Mouse (Mus musculus) hindbrain, embryonic 14.5 days (tissue): ENCODE results near the gene Noa1. TPM values are rescaled to one million over a fixed set of nuclear protein-coding genes. Genes with fewer than 3 reads are reported as not detected.

Experiments used
- ATAC-seq: fragments of 200-750 bp; cut with Nextera tagmentation; 2 replicates; pipeline ENCODE4 v1.8.0; 2017; ENCODE audit warnings: moderate number of reproducible peaks, mild to moderate bottlenecking, moderate TSS enrichment, moderate library complexity; ENCODE audit not compliant: low FRiP score
- DNase-seq: peaks from one replicate; pipeline ENCODE4 v3.0.0-alpha.2; 2015; ENCODE audit warnings: low spot score
- H3K27ac ChIP-seq: fragments of 300-500 bp; sonication (generic); 2 replicates; pipeline ENCODE4 v1.5.1; 2014; ENCODE audit warnings: mild to moderate bottlenecking, moderate library complexity
- H3K27me3 ChIP-seq: fragments of 300-500 bp; sonication (generic); 2 replicates; pipeline ENCODE4 v1.6.1; 2014; ENCODE audit warnings: mild to moderate bottlenecking, low read length, mixed read lengths; ENCODE audit not compliant: control insufficient read depth, insufficient read depth
- H3K36me3 ChIP-seq: fragments of 300-500 bp; sonication (generic); replicated peaks from 2 replicates; pipeline ENCODE4 v1.6.1; 2014; ENCODE audit not compliant: control insufficient read depth, insufficient read depth
- H3K4me1 ChIP-seq: fragments of 300-500 bp; sonication (generic); replicated peaks from 2 replicates; pipeline ENCODE4 v1.6.1; 2014; ENCODE audit warnings: antibody characterized with exemption, low read length, mixed read lengths; ENCODE audit not compliant: control insufficient read depth, insufficient read depth
- H3K4me2 ChIP-seq: fragments of 300-500 bp; sonication (generic); replicated peaks from 2 replicates; pipeline ENCODE4 v1.6.1; 2014; ENCODE audit warnings: mild to moderate bottlenecking, moderate library complexity
- H3K4me3 ChIP-seq: fragments of 300-500 bp; sonication (generic); replicated peaks from 2 replicates; pipeline ENCODE4 v1.5.1; 2014; ENCODE audit warnings: mild to moderate bottlenecking, low read length
- H3K9ac ChIP-seq: fragments of 300-500 bp; sonication (generic); 2 replicates; pipeline ENCODE4 v1.6.1; 2014
- H3K9me3 ChIP-seq: fragments of 300-500 bp; sonication (generic); 2 replicates; pipeline ENCODE4 v1.6.1; 2016; ENCODE audit warnings: low read length; ENCODE audit not compliant: control insufficient read depth
- WGBS: fragments of 180-500 bp; shearing (Covaris S2); extraction: QIAGEN DNeasy Blood & Tissue Kit; methylation state at CpG from one replicate; pipeline ENCODE4 v1.1.7; 2014; 5-methylcytosine and 5-hydroxymethylcytosine counted together
- polyA plus RNA-seq: library from polyadenylated mRNA; unstranded; fragments of >200 nt; fragmentation: Nextera tagmentation; extraction: Ambion mirVana; gene quantifications from 2 replicates; pipeline ENCODE4 v1.2.1, GENCODE M21; 2014

Noa1 gene
- polyA plus RNA-seq, 1 experiment from 2014 or later: 32.1 TPM

DNA sequence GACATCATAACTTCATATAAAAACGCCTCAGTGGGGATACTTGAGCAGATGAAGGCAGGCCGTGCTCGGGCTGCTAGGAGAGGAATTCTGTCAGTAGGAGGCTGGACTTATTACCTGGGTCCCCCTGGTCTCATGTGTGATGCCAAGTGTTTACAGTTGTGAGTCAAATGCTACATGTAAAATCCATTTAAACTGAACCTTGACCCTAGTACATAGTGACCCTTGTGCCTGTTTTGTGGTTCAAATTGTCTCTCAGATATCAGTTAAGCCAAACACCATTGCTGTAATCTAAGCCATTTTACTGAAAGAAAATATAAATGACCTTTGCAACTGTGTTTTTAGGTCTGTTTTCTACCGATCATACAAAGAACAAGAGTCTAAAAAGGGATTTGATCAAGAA lies 30.1 kb upstream of the Noa1 start:
- Histone ChIP-seq H3K9me3 (no peaks in the 10 kb centered on the region), H3K4me1 (no peaks in the 10 kb centered on the region), H3K4me3 (no peak overlapping the region), H3K36me3 (peaks cover 99% of the 10 kb centered on the region), H3K27me3 (no peaks in the 10 kb centered on the region), H3K9ac (no peak overlapping the region), H3K4me2 (no peak overlapping the region), H3K27ac (no peak overlapping the region)
- 95% methylated on average over 4 of the region's 4 CpGs for WGBS
- DNase-seq (no peak), ATAC-seq (no peak)

DNA sequence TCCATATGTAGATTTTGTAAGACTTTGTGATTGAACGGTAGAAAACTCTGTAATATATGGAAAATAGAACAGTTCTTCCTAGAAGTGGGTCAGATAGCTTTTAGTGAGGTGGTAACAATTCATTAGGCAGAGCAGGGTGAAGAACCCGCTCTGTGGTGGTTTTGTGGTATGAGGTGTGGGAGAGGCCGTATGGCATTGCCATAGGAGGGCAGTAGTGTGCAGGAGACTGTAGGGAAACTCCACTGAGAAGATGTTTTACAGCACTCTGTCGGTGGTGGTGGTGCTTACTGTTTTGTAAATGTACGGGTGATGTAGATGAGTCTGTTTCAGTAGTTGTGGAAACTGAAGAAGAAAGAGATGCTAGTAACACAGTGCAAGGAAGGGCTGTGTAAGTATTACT lies 20.3 kb upstream of the Noa1 start:
- no peaks in the 10 kb centered on the region for H3K4me1 ChIP-seq
- no peaks in the 10 kb centered on the region for H3K27me3 ChIP-seq
- H3K27ac ChIP-seq: no peak overlapping the region
- DNase-seq (no peak), ATAC-seq (no peak)
- H3K4me2 ChIP-seq: no peak overlapping the region
- no peak overlapping the region for H3K9ac ChIP-seq
- H3K9me3 ChIP-seq: no peaks in the 10 kb centered on the region
- WGBS: 79% methylated on average over 5 of the region's 5 CpGs
- no peak overlapping the region for H3K4me3 ChIP-seq
- H3K36me3 ChIP-seq: peaks cover 95% of the 10 kb centered on the region

GRCm38 (mm10) chr5:77324936-77325335 lies 15.1 kb upstream of the Noa1 start:
- H3K36me3 ChIP-seq: peaks cover 98% of the 10 kb centered on the region
- DNase-seq: no peak
- H3K4me2 ChIP-seq: no peak overlapping the region
- H3K9me3 ChIP-seq: no peaks in the 10 kb centered on the region
- H3K27me3 ChIP-seq: no peaks in the 10 kb centered on the region
- ATAC-seq: no peak
- H3K4me3 ChIP-seq: no peak overlapping the region
- H3K4me1 ChIP-seq: no peaks in the 10 kb centered on the region
- no peak overlapping the region for H3K27ac ChIP-seq
- WGBS: 93% methylated on average over 1 of the region's 1 CpGs
- no peak overlapping the region for H3K9ac ChIP-seq

DNA sequence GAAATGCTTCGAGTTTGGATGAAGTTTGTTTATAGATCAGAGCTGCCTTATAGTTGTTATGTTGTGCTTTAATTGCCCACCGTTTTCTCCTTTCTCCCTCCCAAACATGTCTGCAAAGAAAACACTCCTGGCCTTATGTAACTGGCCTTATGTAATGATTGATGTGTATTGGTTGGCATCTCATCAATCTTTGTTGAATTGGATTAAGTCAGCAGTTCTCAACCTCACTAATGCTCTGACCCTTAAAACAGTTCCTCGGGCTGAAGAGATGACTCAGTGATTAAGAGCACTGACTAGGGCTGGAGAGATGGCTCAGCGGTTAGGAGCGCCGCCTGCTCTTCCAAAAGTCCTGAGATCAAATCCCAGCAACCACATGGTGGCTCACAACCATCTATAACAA lies 5.1 kb upstream of the Noa1 start:
- Histone ChIP-seq H3K9me3 (no peaks in the 10 kb centered on the region), H3K4me2 (no peak overlapping the region), H3K4me1 (peaks cover 8% of the 10 kb centered on the region), H3K27ac (no peak overlapping the region), H3K4me3 (no peak overlapping the region), H3K36me3 (peaks cover 63% of the 10 kb centered on the region), H3K27me3 (no peaks in the 10 kb centered on the region), H3K9ac (no peak overlapping the region)
- no peak for DNase-seq
- WGBS: 84% methylated on average over 6 of the region's 6 CpGs
- ATAC-seq: no peak

- peaks cover 8% of the 10 kb centered on the region for H3K4me1 ChIP-seq
- ATAC-seq (no peak), DNase-seq (no peak)
- no peak overlapping the region for H3K4me3 ChIP-seq
- H3K27me3 ChIP-seq: no peaks in the 10 kb centered on the region
- WGBS: 94% methylated on average over 4 of the region's 4 CpGs
- no peaks in the 10 kb centered on the region for H3K9me3 ChIP-seq
- H3K4me2 ChIP-seq: no peak overlapping the region
- no peak overlapping the region for H3K9ac ChIP-seq
- H3K36me3 ChIP-seq: peaks cover 57% of the 10 kb centered on the region
- H3K27ac ChIP-seq: no peak overlapping the region
These were observed 4.3 kb upstream of the Noa1 start for GRCm38 (mm10) chr5:77314206-77314605.

- Histone ChIP-seq H3K9me3 (no peaks in the 10 kb centered on the region), H3K4me3 (peak overlapping the region; percentile 73), H3K27ac (peak overlapping the region; percentile 96), H3K36me3 (peaks cover 41% of the 10 kb centered on the region), H3K27me3 (no peaks in the 10 kb centered on the region), H3K9ac (peak overlapping the region; percentile 79), H3K4me2 (peak overlapping the region; percentile 99), H3K4me1 (peaks cover 24% of the 10 kb centered on the region)
- under 1% methylated on average over 76 of the region's 76 CpGs for WGBS
- ATAC-seq: peak; percentile 22
- DNase-seq: peak; percentile 38
These were observed 605 bp downstream of the Noa1 start for GRCm38 (mm10) chr5:77309051-77309906.

GRCm38 (mm10) chr5:77307821-77308553 lies 1.9 kb downstream of the Noa1 start:
- no peaks in the 10 kb centered on the region for H3K9me3 ChIP-seq
- H3K27me3 ChIP-seq: no peaks in the 10 kb centered on the region
- peak overlapping the region; percentile 73 for H3K4me3 ChIP-seq
- peaks cover 24% of the 10 kb centered on the region for H3K4me1 ChIP-seq
- H3K27ac ChIP-seq: no peak overlapping the region
- H3K4me2 ChIP-seq: peak overlapping the region; percentile 99
- DNase-seq (no peak), ATAC-seq (no peak)
- peak overlapping the region; percentile 79 for H3K9ac ChIP-seq
- WGBS: 85% methylated on average over 5 of the region's 5 CpGs
- peaks cover 38% of the 10 kb centered on the region for H3K36me3 ChIP-seq

GRCm38 (mm10) chr5:77301296-77301903 lies 8.5 kb downstream of the Noa1 start:
- Histone ChIP-seq H3K36me3 (peaks cover 81% of the 10 kb centered on the region), H3K4me2 (no peak overlapping the region)
- WGBS: 92% methylated on average over 6 of the region's 6 CpGs

DNA sequence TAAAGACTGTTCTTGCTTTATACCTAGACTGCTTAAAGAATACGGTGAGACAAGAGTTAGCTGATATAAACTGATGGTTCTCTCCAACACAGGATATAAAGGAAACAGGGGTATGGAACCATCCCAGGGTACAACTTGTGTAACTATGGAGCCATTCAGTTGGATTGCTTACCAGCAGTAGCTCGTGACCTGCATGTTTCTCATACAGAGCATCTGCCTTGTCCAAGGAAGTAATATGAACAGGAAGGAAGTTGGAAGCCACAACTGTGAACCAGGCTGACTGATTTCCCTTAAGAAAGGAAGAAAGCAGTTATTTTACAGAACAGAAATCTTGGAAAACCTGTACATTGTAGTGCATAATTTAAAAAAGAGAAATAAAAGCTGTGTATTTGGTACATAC lies 10.4 kb downstream of the Noa1 start:
- H3K9me3 ChIP-seq: no peaks in the 10 kb centered on the region
- ATAC-seq: no peak
- WGBS: 97% methylated on average over 2 of the region's 2 CpGs

More at GRCm38 (mm10) chr5:77301296-77301903, 8.5 kb downstream of the Noa1 start:
- no peak overlapping the region for H3K4me3 ChIP-seq
- ATAC-seq: no peak
- no peak overlapping the region for H3K9ac ChIP-seq
- no peak overlapping the region for H3K27ac ChIP-seq
- no peaks in the 10 kb centered on the region for H3K9me3 ChIP-seq
- DNase-seq: no peak
- H3K4me1 ChIP-seq: no peaks in the 10 kb centered on the region
- H3K27me3 ChIP-seq: no peaks in the 10 kb centered on the region

More for the DNA sequence above, 10.4 kb downstream of the Noa1 start:
- Histone ChIP-seq H3K27me3 (no peaks in the 10 kb centered on the region), H3K27ac (no peak overlapping the region), H3K4me3 (no peak overlapping the region), H3K4me2 (no peak overlapping the region), H3K36me3 (peaks cover 82% of the 10 kb centered on the region), H3K9ac (no peak overlapping the region), H3K4me1 (no peaks in the 10 kb centered on the region)
- no peak for DNase-seq
